Mouse (Mus musculus) spleen, postnatal 4 days (tissue): Measurements from ENCODE around the gene Npcd.

ENCODE experiments used
- DNase-seq, 2 experiments: peaks; one replicate each; pipeline ENCODE4 v3.0.0; 2022; ENCODE audit warnings: low spot score in 2 of 2

Gene Npcd

GRCm38 (mm10) chr15:79803533-79804351, 30.3 kb downstream of the Npcd start:
- no peak for DNase-seq

GRCm38 (mm10) chr15:79802304-79802703, 31.7 kb downstream of the Npcd start:
- no peak for DNase-seq

- DNase-seq = no peak
These were observed 32.4 kb downstream of the Npcd start for GRCm38 (mm10) chr15:79801646-79802045.

GRCm38 (mm10) chr15:79800701-79801100, 33.3 kb downstream of the Npcd start:
- DNase-seq = no peak

- no peak for DNase-seq
These were observed 35.4 kb downstream of the Npcd start for GRCm38 (mm10) chr15:79798591-79798990.

- no peak for DNase-seq
These were observed 36.4 kb downstream of the Npcd start for GRCm38 (mm10) chr15:79797680-79798079.

- DNase-seq = no peak
These were observed 36.9 kb downstream of the Npcd start for GRCm38 (mm10) chr15:79797096-79797495.

GRCm38 (mm10) chr15:79796256-79796655, 37.8 kb downstream of the Npcd start:
- DNase-seq = no peak

- no peak for DNase-seq
These were observed 39.9 kb downstream of the Npcd start for GRCm38 (mm10) chr15:79794173-79794572.

GRCm38 (mm10) chr15:79793076-79793475, 41.0 kb downstream of the Npcd start:
- DNase-seq = no peak

- DNase-seq = no peak
These were observed 41.6 kb downstream of the Npcd start for GRCm38 (mm10) chr15:79792455-79792854.

GRCm38 (mm10) chr15:79791502-79791901, 42.5 kb downstream of the Npcd start:
- peak; percentile 40 to 83 for DNase-seq

- no peak for DNase-seq
These were observed 43.1 kb downstream of the Npcd start for GRCm38 (mm10) chr15:79790905-79791304.

GRCm38 (mm10) chr15:79790111-79790510, 43.9 kb downstream of the Npcd start:
- DNase-seq = no peak

- DNase-seq = no peak
These were observed 46.2 kb downstream of the Npcd start for GRCm38 (mm10) chr15:79787815-79788214.

GRCm38 (mm10) chr15:79785056-79785455, 49.0 kb downstream of the Npcd start:
- no peak for DNase-seq

- no peak for DNase-seq
These were observed 56.3 kb downstream of the Npcd start, which contains the start of gene Dnal4 for GRCm38 (mm10) chr15:79777749-79778148. TSS of gene Dnal4 (minus strand) at chr15:79777849.

GRCm38 (mm10) chr15:79775662-79776061, 58.4 kb downstream of the Npcd start:
- no peak for DNase-seq

- peak; percentile 95 to 96 for DNase-seq
These were observed 59.7 kb downstream of the Npcd start for GRCm38 (mm10) chr15:79774117-79775027.

GRCm38 (mm10) chr15:79770629-79771240, 63.3 kb downstream of the Npcd start:
- no peak for DNase-seq

- DNase-seq = no peak
These were observed 65.7 kb downstream of the Npcd start for GRCm38 (mm10) chr15:79768302-79768701.

GRCm38 (mm10) chr15:79767327-79767961, 66.6 kb downstream of the Npcd start:
- no peak for DNase-seq
